Mouse (Mus musculus): ENCODE data around the gene Arid4a.

The Arid4a gene

GRCm38 (mm10) chr12:71141189-71141588, 125.4 kb downstream of the Arid4a start:
- no peak for DNase-seq (ENCODE audit: low read depth, low spot score)

- peak; percentile 42 for DNase-seq (ENCODE audit: low read depth, low spot score)
Observed at GRCm38 (mm10) chr12:71147641-71148040, 131.9 kb downstream of the Arid4a start.
